Mouse (Mus musculus) myocyte (in vitro differentiated cells): ENCODE results near the gene Thap7.

Experiments
- MAX ChIP-seq: IDR thresholded peaks from one replicate; pipeline ENCODE4 v1.6.1; 2011; ENCODE audit warnings: low read depth, mild to moderate bottlenecking, control low read depth
- MYOD1 ChIP-seq, 3 experiments: IDR thresholded peaks; one replicate each; pipeline ENCODE4 v1.6.1; 2011; ENCODE audit warnings: control low read depth in 2 of 3, low read depth in 2 of 3, mild to moderate bottlenecking in 2 of 3, moderate library complexity in 1 of 3; ENCODE audit not compliant: insufficient read length in 2 of 3, control insufficient read depth in 1 of 3
- POLR2A ChIP-seq: IDR thresholded peaks from one replicate; pipeline ENCODE4 v1.6.1; 2011; ENCODE audit warnings: low read depth, mild to moderate bottlenecking, control low read depth, moderate library complexity; ENCODE audit not compliant: insufficient read length
- USF1 ChIP-seq: IDR thresholded peaks from one replicate; pipeline ENCODE4 v1.6.1; 2011; ENCODE audit warnings: low read depth, mild to moderate bottlenecking, control low read depth, moderate library complexity

- TF ChIP-seq POLR2A, result no peak
- no peak for TF ChIP-seq MYOD1 (IDR thresholded peaks at IDR 0.05; ENCODE audit: control insufficient read depth in 1 of 3, insufficient read length in 2 of 3, low read depth in 2 of 3)
- TF ChIP-seq USF1, result no peak
- TF ChIP-seq MAX, result no peak
Observed at GRCm38 (mm10) chr16:17491154-17491553, 39.8 kb downstream of the Thap7 start.
